Mouse (Mus musculus): ENCODE measurements around the gene Mrtfb.

Mrtfb gene

DNA sequence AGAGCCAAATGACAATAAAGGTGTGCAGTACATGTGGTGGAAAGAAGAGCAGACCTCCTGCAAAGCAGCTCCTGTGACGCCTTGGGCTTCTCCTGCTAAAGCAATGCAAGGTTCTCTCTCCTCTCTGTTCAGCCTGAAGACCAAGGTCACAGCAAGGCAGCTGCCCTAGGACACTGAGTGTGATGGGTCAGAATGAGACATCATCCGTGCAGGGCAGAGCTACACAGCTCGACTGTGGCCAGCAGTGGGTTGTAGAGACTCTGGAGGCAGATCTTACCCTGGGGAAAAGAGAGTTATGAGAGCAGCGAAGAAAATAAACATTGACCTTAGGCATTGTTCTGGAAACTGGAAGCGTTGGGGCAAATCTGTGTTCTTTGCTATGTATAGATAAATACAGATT lies 98.2 kb downstream of the Mrtfb start:
- DNase-seq = no peak

GRCm38 (mm10) chr16:13357806-13358679 lies 101.8 kb downstream of the Mrtfb start:
- DNase-seq = peak; percentile 77

DNA sequence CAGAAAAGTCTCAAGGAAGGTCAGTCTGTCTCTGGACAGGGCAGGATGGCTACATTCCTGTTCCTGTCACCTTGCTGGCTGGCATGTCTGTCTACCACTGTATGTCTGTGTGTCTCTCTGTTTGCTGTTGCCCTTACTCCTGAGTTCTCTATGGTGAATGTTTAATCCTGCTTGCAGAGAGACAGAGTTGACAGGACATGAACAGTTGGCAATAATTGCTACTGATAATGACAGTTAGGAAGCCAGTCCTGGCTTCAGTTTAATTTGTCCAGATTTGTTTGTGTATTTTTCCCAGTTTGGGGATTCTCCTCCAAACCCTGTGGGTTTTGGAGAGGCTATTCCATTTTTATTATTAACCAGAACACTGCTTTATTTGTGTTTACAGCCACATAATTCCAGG lies 102.5 kb downstream of the Mrtfb start:
- DNase-seq = no peak

DNA sequence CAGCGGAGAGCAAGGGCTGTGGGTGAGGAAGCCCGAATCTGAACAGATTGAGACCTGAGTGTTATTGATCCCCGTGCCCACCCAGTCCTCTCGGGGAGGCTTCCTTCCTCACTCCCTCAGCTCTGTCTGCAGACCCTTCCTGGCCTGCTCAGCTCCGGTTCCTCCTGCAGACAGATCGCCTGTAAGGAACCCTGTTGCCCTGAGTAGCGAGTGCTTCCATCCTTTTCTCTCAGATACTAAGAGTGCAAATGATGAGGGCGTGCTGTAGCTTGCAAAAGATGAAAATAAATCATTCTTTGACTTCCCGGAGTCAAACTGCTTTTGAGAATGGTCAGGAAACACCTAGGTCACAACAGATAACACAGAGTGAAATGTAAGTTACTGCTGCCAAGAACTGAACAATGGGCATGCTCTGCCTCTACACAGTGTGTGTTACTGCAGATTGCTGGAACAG lies 103.2 kb downstream of the Mrtfb start:
- no peak for DNase-seq

DNA sequence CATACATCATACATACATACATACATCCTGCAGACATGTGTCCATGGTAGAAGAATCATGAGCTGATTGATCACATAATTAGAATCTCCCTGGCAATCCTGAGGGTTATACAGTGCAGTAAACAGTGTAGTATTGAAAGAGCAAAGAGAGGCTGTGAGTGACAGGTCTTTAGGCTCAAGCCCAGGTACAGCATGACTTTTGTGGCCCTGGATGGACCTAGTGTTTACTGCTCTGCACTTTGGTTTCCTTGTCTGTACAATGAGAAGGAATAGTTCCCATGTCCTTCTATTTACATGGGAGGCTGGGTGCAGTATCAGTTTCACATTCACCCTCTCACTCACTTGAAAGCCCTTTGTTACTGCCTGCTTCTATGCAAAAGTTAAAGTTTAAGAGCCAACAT lies 103.9 kb downstream of the Mrtfb start:
- DNase-seq = no peak

- DNase-seq = no peak
These were observed 104.6 kb downstream of the Mrtfb start for GRCm38 (mm10) chr16:13360835-13361234.

- DNase-seq = no peak
These were observed 106.9 kb downstream of the Mrtfb start for GRCm38 (mm10) chr16:13363141-13363540.

DNA sequence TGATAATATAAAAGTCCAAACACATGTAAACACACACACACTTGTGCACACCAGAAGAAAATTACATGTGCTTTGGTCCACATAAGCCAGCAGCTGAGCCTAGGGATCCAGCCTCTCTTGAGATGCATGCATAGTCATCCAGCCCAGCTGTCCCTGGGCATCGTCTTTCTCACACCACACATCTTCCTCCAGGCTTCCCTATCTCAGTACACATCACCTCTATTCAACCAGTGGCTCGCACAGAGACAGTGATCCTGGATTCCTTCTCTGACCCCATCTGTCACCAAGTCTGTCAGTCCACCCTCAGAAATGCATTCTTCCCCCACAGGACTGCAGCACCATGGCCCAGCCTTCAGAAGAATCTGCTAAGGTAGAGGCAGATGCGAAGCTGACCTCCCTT lies 107.9 kb downstream of the Mrtfb start:
- no peak for DNase-seq

- no peak for DNase-seq
These were observed 110.0 kb downstream of the Mrtfb start for GRCm38 (mm10) chr16:13366256-13366655.

- no peak for DNase-seq
These were observed 110.7 kb downstream of the Mrtfb start for GRCm38 (mm10) chr16:13366802-13367465.

- DNase-seq = no peak
These were observed 111.2 kb downstream of the Mrtfb start for GRCm38 (mm10) chr16:13367466-13367856.

DNA sequence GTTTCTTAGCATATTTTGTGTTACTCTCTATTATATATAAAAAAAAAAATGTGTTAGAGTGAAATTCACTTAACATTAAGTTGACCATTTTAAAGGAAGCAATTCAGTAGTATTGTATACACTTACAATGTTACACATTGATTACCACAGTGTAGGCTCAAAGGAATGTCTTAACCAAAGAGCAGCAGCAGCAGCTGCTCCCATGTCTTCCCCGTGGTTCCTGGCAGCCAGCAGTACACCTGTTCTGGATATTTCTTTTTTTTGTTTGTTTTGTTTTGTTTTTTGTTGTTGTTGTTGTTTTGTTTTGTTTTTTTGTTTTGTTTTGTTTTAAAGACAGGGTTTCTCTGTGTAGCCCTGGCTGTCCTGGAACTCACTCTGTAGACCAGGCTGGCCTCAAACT lies 112.4 kb downstream of the Mrtfb start:
- no peak for DNase-seq

- peak; percentile 85 for DNase-seq
These were observed 115.5 kb downstream of the Mrtfb start for GRCm38 (mm10) chr16:13371740-13372287.

GRCm38 (mm10) chr16:13372899-13373533 lies 116.7 kb downstream of the Mrtfb start:
- DNase-seq = no peak

DNA sequence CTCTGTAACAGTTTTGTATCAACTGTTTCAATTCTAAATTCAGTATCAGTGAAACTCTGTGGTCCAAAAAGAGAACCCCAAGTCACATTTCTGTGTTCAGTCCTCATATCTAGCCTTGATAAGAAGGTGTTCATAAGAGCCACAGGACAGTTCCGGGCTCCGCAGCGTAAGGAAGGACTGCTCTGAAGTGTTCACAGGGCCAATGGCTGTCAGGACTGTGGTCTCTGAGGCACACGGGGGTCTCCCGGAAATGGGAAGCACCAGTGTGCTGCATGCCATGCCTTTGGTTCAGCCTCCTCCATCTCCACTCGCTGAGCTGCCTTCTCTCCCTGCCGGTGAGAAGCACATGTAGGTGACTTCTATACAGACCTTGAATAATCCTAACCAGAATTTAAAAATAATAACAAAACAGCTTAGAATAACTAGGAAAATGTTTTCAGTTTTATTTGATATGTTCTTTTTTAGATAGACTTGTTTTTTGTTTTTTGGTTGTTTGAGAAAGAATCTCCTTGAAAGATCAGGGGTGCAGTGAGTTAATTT lies 120.7 kb downstream of the Mrtfb start:
- no peak for DNase-seq

DNA sequence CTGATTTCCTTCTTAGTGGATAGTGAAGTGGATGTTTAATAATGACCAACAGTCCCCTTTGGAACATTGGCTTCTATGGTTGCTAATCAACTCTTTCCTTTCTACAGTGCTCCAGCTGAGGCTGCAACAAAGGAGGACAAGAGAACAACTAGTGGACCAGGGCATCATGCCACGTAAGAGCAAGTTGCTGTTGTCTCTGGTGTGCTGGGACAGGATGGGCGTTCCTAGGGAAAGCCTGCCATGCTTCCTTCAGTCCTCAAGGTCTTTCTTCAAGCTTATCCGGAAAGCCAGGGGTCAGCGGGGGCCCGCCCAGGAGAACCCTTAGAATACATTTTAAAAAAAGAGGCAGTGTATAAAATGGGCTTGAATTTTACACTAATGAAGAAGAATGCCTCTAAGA lies 121.9 kb downstream of the Mrtfb start:
- DNase-seq = no peak

DNA sequence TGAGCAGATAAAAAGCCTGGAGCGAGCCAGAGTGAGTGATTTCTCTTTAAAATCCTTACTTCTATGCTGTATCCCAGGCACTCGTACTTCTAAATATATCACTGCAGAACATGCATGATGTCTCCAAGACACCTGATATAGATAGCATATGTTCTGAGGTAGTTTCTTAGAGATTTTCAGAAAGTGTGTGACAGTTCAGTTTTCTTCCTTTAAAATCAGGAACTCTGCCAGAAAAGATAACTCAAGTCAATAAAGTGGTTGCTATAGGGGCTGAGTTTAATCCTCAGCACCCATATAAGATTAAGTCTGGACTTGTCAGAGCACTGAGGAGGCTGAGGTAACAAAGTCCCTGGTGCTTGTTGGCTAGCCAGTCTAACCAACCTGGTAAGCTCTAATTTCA lies 123.6 kb downstream of the Mrtfb start:
- no peak for DNase-seq

GRCm38 (mm10) chr16:13381771-13382170 lies 125.5 kb downstream of the Mrtfb start:
- no peak for DNase-seq

DNA sequence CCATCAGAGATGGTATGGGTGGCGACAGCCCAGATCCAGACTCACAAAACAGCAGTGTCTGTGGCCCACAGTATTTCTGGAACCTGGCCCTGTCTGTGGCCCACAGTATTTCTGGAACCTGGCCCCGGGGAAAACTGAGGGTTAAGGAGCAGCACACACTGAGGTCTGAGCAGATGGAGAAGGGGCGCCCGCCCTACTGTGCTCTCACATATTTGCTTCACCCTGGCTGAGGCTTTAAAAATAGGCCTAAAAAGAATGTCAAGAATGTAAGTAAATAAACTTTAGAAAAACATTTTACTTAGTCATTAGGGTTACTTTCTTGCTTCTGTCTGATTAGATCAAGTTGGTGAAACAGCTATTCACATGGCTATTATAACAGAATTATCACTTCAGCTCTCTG lies 131.0 kb downstream of the Mrtfb start:
- no peak for DNase-seq

DNA sequence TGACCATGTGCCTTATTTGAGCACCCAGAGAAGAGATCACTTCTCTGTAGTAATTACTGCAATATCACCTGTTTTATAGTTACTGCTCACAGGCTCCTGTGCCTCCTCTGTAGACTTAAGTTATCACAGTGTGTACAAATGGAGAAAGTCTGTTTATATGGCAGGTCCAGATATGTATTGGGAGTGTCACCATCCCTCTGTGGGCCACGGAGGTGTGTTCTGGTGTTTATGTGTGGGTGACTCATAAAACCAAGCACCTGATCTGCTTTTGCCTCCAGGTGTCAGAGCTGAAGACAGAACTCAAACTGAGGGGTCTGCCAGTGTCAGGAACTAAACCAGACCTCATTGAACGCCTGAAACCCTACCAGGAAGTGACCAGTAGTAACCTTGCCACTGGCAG lies 144.1 kb downstream of the Mrtfb start:
- DNase-seq = no peak

DNA sequence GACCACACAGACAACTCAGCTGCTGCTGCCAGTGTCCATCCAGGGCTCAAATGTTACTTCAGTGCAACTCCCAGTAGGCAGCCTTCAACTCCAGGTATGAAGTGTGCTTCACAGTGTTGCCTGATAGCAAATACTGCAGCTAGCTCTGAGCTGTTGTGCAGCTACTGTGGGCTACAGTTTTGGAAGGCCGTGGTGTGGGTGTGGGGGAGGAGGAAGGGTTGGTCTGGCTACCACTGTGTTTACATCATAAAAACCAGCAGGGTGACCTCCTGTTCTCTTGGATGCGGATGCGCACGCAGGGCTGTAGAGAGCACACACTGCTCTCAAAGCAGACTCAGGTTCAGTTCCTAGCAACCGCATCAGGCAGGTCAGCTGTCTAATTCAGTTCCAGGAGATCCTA lies 145.3 kb downstream of the Mrtfb start:
- DNase-seq = peak; percentile 71

DNA sequence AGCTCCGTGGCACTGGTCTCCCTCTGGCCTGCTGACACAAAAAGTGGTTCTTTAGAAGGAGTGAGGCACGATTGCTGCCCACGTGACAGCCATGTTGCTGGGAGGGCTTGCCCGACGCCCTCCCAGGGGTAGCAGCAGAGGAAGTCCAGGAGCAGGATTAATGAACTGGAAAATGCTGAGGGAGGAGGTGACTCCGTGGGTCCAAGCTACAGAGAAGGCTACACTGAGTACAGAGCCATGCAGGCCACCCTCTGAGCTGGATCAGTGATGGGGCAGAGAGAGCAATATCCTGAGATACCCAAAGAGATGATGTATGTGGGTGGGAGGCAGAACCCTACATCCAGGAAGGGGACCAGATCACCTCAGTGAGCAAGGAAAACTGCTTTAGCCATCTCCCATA lies 148.4 kb downstream of the Mrtfb start:
- DNase-seq = no peak

DNA sequence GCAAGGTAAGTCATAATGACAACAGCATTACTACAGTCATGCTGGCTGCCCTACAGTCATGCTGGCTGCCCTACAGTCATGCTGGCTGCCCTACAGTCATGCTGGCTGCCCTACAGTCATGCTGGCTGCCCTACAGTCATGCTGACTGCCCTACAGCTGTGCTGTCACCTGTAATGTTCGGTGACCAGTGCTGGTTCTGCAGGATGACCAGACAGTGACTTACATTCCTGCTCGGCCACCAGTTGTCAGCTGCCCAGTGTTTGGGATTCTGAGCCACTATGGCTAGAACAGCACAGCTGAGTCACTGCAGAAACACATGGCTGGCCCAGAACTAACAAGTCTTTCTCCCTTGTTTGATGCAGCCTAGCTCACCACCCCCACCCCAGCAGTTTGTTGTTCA lies 149.1 kb downstream of the Mrtfb start:
- no peak for DNase-seq

Measured in cerebellum, adult 8-10 months (tissue).